Mouse (Mus musculus): ENCODE data around the gene Lipe. TPM values are rescaled to one million over a fixed set of nuclear protein-coding genes. Genes with fewer than 3 reads are reported as not detected.
"Not testable (repeated sequence)": the region's sequence is repeated elsewhere in the genome, so short reads cannot be mapped to it uniquely, and the experiment has no call there.

Lipe gene
- polyA plus RNA-seq, 1 experiment = 90.2 TPM

- 76% methylated on average over 9 of the region's 9 CpGs for WGBS
- Histone ChIP-seq H3K4me3 (replicated peaks; ENCODE audit: extremely low read depth, low read depth, low read length) (no peak overlapping the region), H3K4me1 (ENCODE audit: control insufficient read depth, insufficient read depth, low read length) (peaks cover 34% of the 10 kb centered on the region)
- no peak for DNase-seq
- no peak for TF ChIP-seq POLR2A (IDR thresholded peaks at IDR 0.05; ENCODE audit: borderline replicate concordance, extremely low read depth, low read depth, low read length)
- no peak for TF ChIP-seq CTCF (IDR thresholded peaks at IDR 0.05; ENCODE audit: insufficient read depth, low read length)
These were observed 35.5 kb upstream of the Lipe start for GRCm38 (mm10) chr7:25433781-25434560.

- no peak overlapping the region for H3K4me3 ChIP-seq (replicated peaks; ENCODE audit: extremely low read depth, low read depth, low read length)
- no peak for DNase-seq
- H3K4me1 ChIP-seq (ENCODE audit: control insufficient read depth, insufficient read depth, low read length) = peaks cover 32% of the 10 kb centered on the region
- TF ChIP-seq CTCF (IDR thresholded peaks at IDR 0.05; ENCODE audit: insufficient read depth, low read length) (no peak), POLR2A (IDR thresholded peaks at IDR 0.05; ENCODE audit: borderline replicate concordance, extremely low read depth, low read depth, low read length) (no peak)
- 15% methylated on average over 5 of the region's 5 CpGs for WGBS
These were observed 34.6 kb upstream of the Lipe start for GRCm38 (mm10) chr7:25433007-25433541.

GRCm38 (mm10) chr7:25432381-25432780 is 33.9 kb upstream of the Lipe start:
- Histone ChIP-seq H3K4me1 (ENCODE audit: control insufficient read depth, insufficient read depth, low read length) (peaks cover 32% of the 10 kb centered on the region), H3K4me3 (replicated peaks; ENCODE audit: extremely low read depth, low read depth, low read length) (no peak overlapping the region)
- no peak for DNase-seq
- 85% methylated on average over 6 of the region's 6 CpGs for WGBS
- TF ChIP-seq POLR2A (IDR thresholded peaks at IDR 0.05; ENCODE audit: borderline replicate concordance, extremely low read depth, low read depth, low read length) (no peak), CTCF (IDR thresholded peaks at IDR 0.05; ENCODE audit: insufficient read depth, low read length) (no peak)

GRCm38 (mm10) chr7:25429886-25430784 is 31.6 kb upstream of the Lipe start:
- Histone ChIP-seq H3K4me1 (ENCODE audit: control insufficient read depth, insufficient read depth, low read length) (peaks cover 21% of the 10 kb centered on the region), H3K4me3 (replicated peaks; ENCODE audit: extremely low read depth, low read depth, low read length) (no peak overlapping the region)
- 62% methylated on average over 4 of the region's 4 CpGs for WGBS
- TF ChIP-seq CTCF (IDR thresholded peaks at IDR 0.05; ENCODE audit: insufficient read depth, low read length) = no peak
- no peak for TF ChIP-seq POLR2A (IDR thresholded peaks at IDR 0.05; ENCODE audit: borderline replicate concordance, extremely low read depth, low read depth, low read length)
- no peak for DNase-seq

- 63% methylated on average over 3 of the region's 3 CpGs for WGBS
- DNase-seq = peak; percentile 11
- Histone ChIP-seq H3K4me3 (replicated peaks; ENCODE audit: extremely low read depth, low read depth, low read length) (no peak overlapping the region), H3K4me1 (ENCODE audit: control insufficient read depth, insufficient read depth, low read length) (peaks cover 4% of the 10 kb centered on the region)
- TF ChIP-seq POLR2A (IDR thresholded peaks at IDR 0.05; ENCODE audit: borderline replicate concordance, extremely low read depth, low read depth, low read length) (no peak), CTCF (IDR thresholded peaks at IDR 0.05; ENCODE audit: insufficient read depth, low read length) (no peak)
These were observed 29.8 kb upstream of the Lipe start for GRCm38 (mm10) chr7:25428321-25428720.

- H3K4me1 ChIP-seq (ENCODE audit: control insufficient read depth, insufficient read depth, low read length) = peaks cover 2% of the 10 kb centered on the region
- WGBS = 80% methylated on average over 5 of the region's 5 CpGs
- DNase-seq = no peak
- TF ChIP-seq CTCF (IDR thresholded peaks at IDR 0.05; ENCODE audit: insufficient read depth, low read length) (no peak), POLR2A (IDR thresholded peaks at IDR 0.05; ENCODE audit: borderline replicate concordance, extremely low read depth, low read depth, low read length) (no peak)
- H3K4me3 ChIP-seq (replicated peaks; ENCODE audit: extremely low read depth, low read depth, low read length) = no peak overlapping the region
These were observed 28.6 kb upstream of the Lipe start for GRCm38 (mm10) chr7:25427144-25427543.

- not testable (repeated sequence) for DNase-seq; H3K4me1 ChIP-seq (ENCODE audit: control insufficient read depth, insufficient read depth, low read length); H3K4me3 ChIP-seq (replicated peaks; ENCODE audit: extremely low read depth, low read depth, low read length)
- WGBS = 93% methylated on average over 4 of the region's 4 CpGs
These were observed 27.9 kb upstream of the Lipe start for GRCm38 (mm10) chr7:25426380-25426779.

- peak; percentile 82 for DNase-seq
- WGBS = 33% methylated on average over 4 of the region's 4 CpGs
- peak; percentile 64 for TF ChIP-seq CTCF (IDR thresholded peaks at IDR 0.05; ENCODE audit: insufficient read depth, low read length)
- no peak for TF ChIP-seq POLR2A (IDR thresholded peaks at IDR 0.05; ENCODE audit: borderline replicate concordance, extremely low read depth, low read depth, low read length)
- H3K4me3 ChIP-seq (replicated peaks; ENCODE audit: extremely low read depth, low read depth, low read length) = no peak overlapping the region
- no peaks in the 10 kb centered on the region for H3K4me1 ChIP-seq (ENCODE audit: control insufficient read depth, insufficient read depth, low read length)
These were observed 25.9 kb upstream of the Lipe start for GRCm38 (mm10) chr7:25424429-25424828.

- peak; percentile 2 for DNase-seq
- WGBS = 82% methylated on average over 16 of the region's 16 CpGs
- no peak for TF ChIP-seq POLR2A (IDR thresholded peaks at IDR 0.05; ENCODE audit: borderline replicate concordance, extremely low read depth, low read depth, low read length)
- TF ChIP-seq CTCF (IDR thresholded peaks at IDR 0.05; ENCODE audit: insufficient read depth, low read length) = no peak
- Histone ChIP-seq H3K4me1 (ENCODE audit: control insufficient read depth, insufficient read depth, low read length) (no peaks in the 10 kb centered on the region), H3K4me3 (replicated peaks; ENCODE audit: extremely low read depth, low read depth, low read length) (no peak overlapping the region)
These were observed 23.9 kb upstream of the Lipe start for GRCm38 (mm10) chr7:25422286-25422841.
